Mouse (Mus musculus) intestine, embryonic 15.5 days (tissue): Measurements from ENCODE around the gene Bdkrb2. TPM values are rescaled to one million over a fixed set of nuclear protein-coding genes. Genes with fewer than 3 reads are reported as not detected.

Experiments
- ATAC-seq: fragments of 200-750 bp; cut with Nextera tagmentation; 2 replicates; pipeline ENCODE4 v1.8.0; 2017; ENCODE audit warnings: moderate TSS enrichment, moderate library complexity
- H3K27ac ChIP-seq: fragments of 300-500 bp; sonication (generic); 2 replicates; pipeline ENCODE4 v1.5.1; 2015; ENCODE audit warnings: mild to moderate bottlenecking, inconsistent platforms
- H3K27me3 ChIP-seq: fragments of 300-500 bp; sonication (generic); replicated peaks from 2 replicates; pipeline ENCODE4 v1.6.1; 2015; ENCODE audit warnings: inconsistent platforms
- H3K36me3 ChIP-seq: fragments of 300-500 bp; sonication (generic); 2 replicates; pipeline ENCODE4 v1.6.1; 2015; ENCODE audit warnings: inconsistent platforms
- H3K4me1 ChIP-seq: fragments of 300-500 bp; sonication (generic); replicated peaks from 2 replicates; pipeline ENCODE4 v1.6.1; 2015; ENCODE audit warnings: inconsistent platforms
- H3K4me2 ChIP-seq: fragments of 300-500 bp; sonication (generic); replicated peaks from 2 replicates; pipeline ENCODE4 v1.6.1; 2015; ENCODE audit warnings: mild to moderate bottlenecking, inconsistent platforms
- H3K4me3 ChIP-seq: fragments of 300-500 bp; sonication (generic); replicated peaks from 2 replicates; pipeline ENCODE4 v1.5.1; 2015; ENCODE audit warnings: inconsistent platforms
- H3K9ac ChIP-seq: fragments of 300-500 bp; sonication (generic); 2 replicates; pipeline ENCODE4 v1.6.1; 2015; ENCODE audit warnings: inconsistent platforms
- H3K9me3 ChIP-seq: fragments of 300-500 bp; sonication (generic); 2 replicates; pipeline ENCODE4 v1.6.1; 2016; ENCODE audit warnings: inconsistent platforms
- WGBS: fragments of 180-500 bp; shearing (Covaris S2); methylation state at CpG from one replicate; pipeline ENCODE4 v1.1.7; 2015; 5-methylcytosine and 5-hydroxymethylcytosine counted together
- polyA plus RNA-seq: library from polyadenylated mRNA; unstranded; fragments of >200 nt; fragmentation: Nextera tagmentation; extraction: Ambion mirVana; gene quantifications from 2 replicates; pipeline ENCODE4 v1.2.1, GENCODE M21; 2015

The Bdkrb2 gene
- polyA plus RNA-seq, 1 experiment from 2014 or later, result 4.6 TPM

DNA sequence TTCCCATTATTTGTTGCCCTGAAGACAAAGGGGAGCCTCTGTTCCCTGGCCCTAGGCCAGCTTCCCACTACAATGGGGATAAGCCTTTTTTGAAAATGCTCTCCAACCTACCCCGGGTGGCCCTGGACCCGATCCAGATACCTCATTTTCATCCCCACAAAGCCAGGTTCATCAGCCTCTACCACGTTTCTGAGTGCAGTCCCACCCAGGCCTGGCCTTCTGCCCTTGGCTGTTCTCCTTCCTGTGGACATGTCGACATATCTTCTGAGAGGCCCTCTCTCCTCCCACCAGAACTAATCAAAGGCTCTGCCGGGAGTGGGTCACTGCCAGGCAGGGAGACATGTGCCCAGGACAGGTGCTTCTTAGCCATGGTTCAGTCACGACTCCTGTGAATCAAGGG, 38.6 kb downstream of the Bdkrb2 start:
- Histone ChIP-seq H3K9me3 (no peaks in the 10 kb centered on the region), H3K27me3 (no peaks in the 10 kb centered on the region), H3K36me3 (no peaks in the 10 kb centered on the region), H3K4me3 (no peak overlapping the region), H3K4me2 (no peak overlapping the region), H3K4me1 (peaks cover 4% of the 10 kb centered on the region; the same call in 1 of the 2 replicates), H3K9ac (no peak overlapping the region), H3K27ac (no peak overlapping the region)
- ATAC-seq, result no peak
- 62% methylated on average over 6 of the region's 6 CpGs for WGBS

- Histone ChIP-seq H3K9me3 (no peaks in the 10 kb centered on the region), H3K27me3 (no peaks in the 10 kb centered on the region), H3K27ac (no peak within 1 kb of the TSS), H3K4me2 (no peak within 1 kb of the TSS), H3K4me3 (no peak within 1 kb of the TSS), H3K9ac (no peak within 1 kb of the TSS), H3K36me3 (no peaks in the 10 kb centered on the region), H3K4me1 (peaks cover 4% of the 10 kb centered on the region; the same call in 1 of the 2 replicates)
- 89% methylated on average over 11 of the region's 11 CpGs for WGBS
- ATAC-seq, result no peak
Measured at GRCm38 (mm10) chr12:105602581-105603210, 39.7 kb downstream of the Bdkrb2 start, which contains the start of gene Bdkrb1. Gene Bdkrb1, plus strand, starts transcription at chr12:105603085.

GRCm38 (mm10) chr12:105603904-105604303, 40.9 kb downstream of the Bdkrb2 start:
- no peak overlapping the region for H3K4me2 ChIP-seq
- WGBS, result 71% methylated on average over 11 of the region's 11 CpGs

DNA sequence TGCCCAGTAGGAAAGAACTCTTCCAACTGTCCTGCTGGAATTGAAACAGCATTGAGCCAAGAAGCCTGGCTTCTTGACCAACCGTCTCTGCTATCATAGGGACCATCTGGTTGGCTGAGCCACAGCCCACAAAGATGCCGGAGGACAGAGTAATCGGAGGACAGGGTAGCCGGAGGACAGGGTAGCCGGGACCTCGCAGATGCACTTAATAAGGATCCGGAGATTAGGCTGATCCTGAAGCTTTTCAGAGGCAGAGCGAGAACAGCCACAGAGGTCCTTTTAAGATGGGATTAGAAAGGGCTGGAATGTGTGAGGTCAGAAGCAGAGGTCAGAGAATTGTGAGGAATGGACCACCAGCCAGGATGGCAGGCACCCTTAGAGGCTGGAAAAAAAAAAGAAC, 42.2 kb downstream of the Bdkrb2 start:
- H3K9me3 ChIP-seq, result no peaks in the 10 kb centered on the region
- no peaks in the 10 kb centered on the region for H3K27me3 ChIP-seq
- no peaks in the 10 kb centered on the region for H3K36me3 ChIP-seq
- 37% methylated on average over 8 of the region's 8 CpGs for WGBS
- no peak overlapping the region for H3K9ac ChIP-seq
- no peak for ATAC-seq
- no peak overlapping the region for H3K27ac ChIP-seq
- no peak overlapping the region for H3K4me3 ChIP-seq
- H3K4me1 ChIP-seq, result no peaks in the 10 kb centered on the region
- no peak overlapping the region for H3K4me2 ChIP-seq

More at GRCm38 (mm10) chr12:105603904-105604303, 40.9 kb downstream of the Bdkrb2 start:
- Histone ChIP-seq H3K9me3 (no peaks in the 10 kb centered on the region), H3K36me3 (no peaks in the 10 kb centered on the region), H3K27ac (no peak overlapping the region), H3K4me1 (no peaks in the 10 kb centered on the region), H3K4me3 (no peak overlapping the region), H3K27me3 (no peaks in the 10 kb centered on the region), H3K9ac (no peak overlapping the region)
- no peak for ATAC-seq

DNA sequence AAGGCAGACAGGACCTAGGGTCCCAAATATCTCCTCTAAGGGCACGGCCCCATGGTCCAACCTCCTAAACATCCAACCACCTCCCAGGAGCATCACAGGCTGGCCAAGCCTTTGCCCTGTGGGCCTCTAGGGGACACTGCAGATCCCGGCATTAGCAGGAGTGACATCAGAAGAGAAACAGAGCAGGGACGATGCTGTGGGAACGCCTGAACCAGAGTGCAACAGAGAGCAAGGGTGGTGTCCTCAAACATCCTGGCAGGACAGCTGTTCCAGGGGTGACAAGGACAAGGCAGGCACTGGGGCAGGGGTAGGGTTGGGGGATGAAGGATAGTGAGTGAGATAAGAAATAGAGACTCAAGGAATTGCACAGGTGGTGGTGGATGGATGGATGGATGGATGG, 43.9 kb downstream of the Bdkrb2 start:
- Histone ChIP-seq H3K4me1 (peaks cover 8% of the 10 kb centered on the region; the same call in 1 of the 2 replicates), H3K27ac (no peak overlapping the region), H3K9me3 (no peaks in the 10 kb centered on the region), H3K4me3 (no peak overlapping the region), H3K27me3 (no peaks in the 10 kb centered on the region), H3K36me3 (no peaks in the 10 kb centered on the region), H3K9ac (no peak overlapping the region), H3K4me2 (no peak overlapping the region)
- no peak for ATAC-seq
- 69% methylated on average over 4 of the region's 4 CpGs for WGBS

GRCm38 (mm10) chr12:105611045-105611444, 48.0 kb downstream of the Bdkrb2 start:
- Histone ChIP-seq H3K36me3 (no peaks in the 10 kb centered on the region), H3K27me3 (no peaks in the 10 kb centered on the region), H3K4me3 (no peak overlapping the region), H3K9me3 (no peaks in the 10 kb centered on the region), H3K4me1 (peaks cover 10% of the 10 kb centered on the region; the same call in 1 of the 2 replicates), H3K9ac (no peak overlapping the region), H3K27ac (peak overlapping the region; percentile 32; the same call in 1 of the 2 replicates), H3K4me2 (no peak overlapping the region)
- 72% methylated on average over 2 of the region's 2 CpGs for WGBS
- ATAC-seq, result peak; percentile 63

DNA sequence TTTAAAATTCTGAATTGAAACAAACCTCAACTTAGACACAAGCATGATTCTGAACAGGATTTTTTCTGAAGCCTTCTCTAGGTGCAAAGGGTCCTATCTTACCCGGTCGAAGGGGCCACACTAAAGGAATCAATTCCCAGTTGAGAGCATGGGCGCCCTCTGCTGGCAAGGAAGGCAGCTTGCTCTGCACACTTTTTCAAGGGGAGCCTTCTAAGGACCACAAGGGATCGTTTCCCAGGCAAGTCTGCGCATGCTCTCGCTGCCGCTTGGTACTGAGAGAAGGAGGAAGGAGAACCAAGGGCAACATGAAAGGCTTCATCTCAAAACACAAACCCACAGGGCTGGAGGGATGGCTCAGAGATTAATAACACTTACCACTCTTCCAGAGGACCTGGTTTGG, 48.7 kb downstream of the Bdkrb2 start:
- no peak overlapping the region for H3K27ac ChIP-seq
- H3K27me3 ChIP-seq, result no peaks in the 10 kb centered on the region
- H3K36me3 ChIP-seq, result 0 out of 2 replicates have a peak, but pooled peaks cover 5% of the 10 kb centered on the region
- peaks cover 10% of the 10 kb centered on the region; the same call in 1 of the 2 replicates for H3K4me1 ChIP-seq
- no peaks in the 10 kb centered on the region for H3K9me3 ChIP-seq
- ATAC-seq, result no peak
- H3K4me2 ChIP-seq, result no peak overlapping the region
- WGBS, result 10% methylated on average over 7 of the region's 7 CpGs
- H3K4me3 ChIP-seq, result no peak overlapping the region
- no peak overlapping the region for H3K9ac ChIP-seq

DNA sequence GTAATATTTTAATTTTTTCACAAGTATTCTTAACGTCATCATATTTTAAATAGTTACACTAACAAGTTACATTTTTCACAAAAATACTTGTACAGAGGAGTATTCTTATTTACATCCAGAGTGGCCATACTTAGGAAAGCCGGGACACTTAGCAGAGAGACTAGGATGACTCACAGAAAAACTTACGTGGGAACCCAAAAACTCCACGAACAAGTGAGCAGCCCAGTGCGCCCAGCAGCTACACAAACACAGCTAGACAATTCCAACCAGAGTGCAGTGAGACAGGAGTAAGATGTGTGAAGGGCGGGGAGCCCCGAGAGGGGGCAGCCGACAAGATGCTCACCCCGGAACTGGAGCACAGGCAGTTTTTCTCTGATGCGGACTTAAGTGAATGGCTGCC, 50.5 kb downstream of the Bdkrb2 start:
- ATAC-seq, result no peak
- no peak overlapping the region for H3K4me3 ChIP-seq
- H3K9me3 ChIP-seq, result no peaks in the 10 kb centered on the region
- H3K27me3 ChIP-seq, result no peaks in the 10 kb centered on the region
- H3K27ac ChIP-seq, result no peak overlapping the region
- H3K4me1 ChIP-seq, result peaks cover 10% of the 10 kb centered on the region; the same call in 1 of the 2 replicates
- 0 out of 2 replicates have a peak, but pooled peaks cover 16% of the 10 kb centered on the region for H3K36me3 ChIP-seq
- 90% methylated on average over 10 of the region's 10 CpGs for WGBS
- H3K9ac ChIP-seq, result no peak overlapping the region
- no peak overlapping the region for H3K4me2 ChIP-seq

- ATAC-seq, result no peak
- no peak overlapping the region for H3K4me3 ChIP-seq
- H3K27ac ChIP-seq, result no peak overlapping the region
- peaks cover 40% of the 10 kb centered on the region for H3K36me3 ChIP-seq
- no peak overlapping the region for H3K4me2 ChIP-seq
- WGBS, result 91% methylated on average over 7 of the region's 7 CpGs
- no peaks in the 10 kb centered on the region for H3K4me1 ChIP-seq
- no peaks in the 10 kb centered on the region for H3K9me3 ChIP-seq
- no peaks in the 10 kb centered on the region for H3K27me3 ChIP-seq
- H3K9ac ChIP-seq, result no peak overlapping the region
Measured at GRCm38 (mm10) chr12:105622048-105622447, 59.0 kb downstream of the Bdkrb2 start.

DNA sequence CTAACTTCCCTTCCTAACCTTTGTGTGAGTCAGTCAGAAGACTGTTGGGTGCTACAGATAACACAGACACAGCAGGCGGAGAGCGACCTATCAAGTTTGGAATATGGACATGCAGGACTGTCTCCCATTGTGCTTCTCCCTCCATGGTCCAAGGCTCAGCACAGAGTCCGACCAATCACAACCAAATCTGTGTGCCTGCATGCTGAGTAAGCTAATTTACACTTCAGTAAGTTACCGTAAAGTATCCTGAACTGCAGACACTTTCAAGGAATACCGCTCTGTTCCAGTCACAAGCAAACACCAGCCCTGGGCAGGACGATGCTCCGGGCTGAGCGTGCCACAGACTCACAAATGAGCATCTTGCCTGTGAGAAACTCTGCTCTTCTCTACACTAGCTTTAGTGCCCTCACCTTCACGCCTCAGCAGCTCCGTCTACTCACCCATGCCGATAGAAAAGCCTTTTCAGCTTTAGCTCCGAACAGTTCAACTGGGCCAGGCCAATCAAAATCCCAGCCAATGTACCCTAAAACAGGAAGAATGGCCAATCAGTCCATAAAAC, 60.0 kb downstream of the Bdkrb2 start:
- H3K27ac ChIP-seq, result no peak overlapping the region
- H3K27me3 ChIP-seq, result no peaks in the 10 kb centered on the region
- ATAC-seq, result no peak
- H3K9me3 ChIP-seq, result no peaks in the 10 kb centered on the region
- no peak overlapping the region for H3K4me3 ChIP-seq
- WGBS, result 94% methylated on average over 12 of the region's 12 CpGs
- H3K36me3 ChIP-seq, result peaks cover 43% of the 10 kb centered on the region
- no peaks in the 10 kb centered on the region for H3K4me1 ChIP-seq
- H3K9ac ChIP-seq, result no peak overlapping the region
- no peak overlapping the region for H3K4me2 ChIP-seq

GRCm38 (mm10) chr12:105625798-105626197, 62.8 kb downstream of the Bdkrb2 start:
- 49% methylated on average over 7 of the region's 7 CpGs for WGBS
- no peak overlapping the region for H3K4me2 ChIP-seq
- H3K9me3 ChIP-seq, result no peaks in the 10 kb centered on the region
- no peaks in the 10 kb centered on the region for H3K27me3 ChIP-seq
- no peak overlapping the region for H3K27ac ChIP-seq
- H3K4me1 ChIP-seq, result no peaks in the 10 kb centered on the region
- H3K4me3 ChIP-seq, result no peak overlapping the region
- no peak for ATAC-seq
- no peak overlapping the region for H3K9ac ChIP-seq
- H3K36me3 ChIP-seq, result peaks cover 33% of the 10 kb centered on the region

- H3K9me3 ChIP-seq, result no peaks in the 10 kb centered on the region
- H3K9ac ChIP-seq, result no peak overlapping the region
- H3K4me2 ChIP-seq, result no peak overlapping the region
- no peak overlapping the region for H3K4me3 ChIP-seq
- H3K27me3 ChIP-seq, result no peaks in the 10 kb centered on the region
- H3K36me3 ChIP-seq, result peaks cover 44% of the 10 kb centered on the region
- no peak overlapping the region for H3K27ac ChIP-seq
- H3K4me1 ChIP-seq, result 0 out of 2 replicates have a peak, but pooled peaks cover 2% of the 10 kb centered on the region
- peak; percentile 85 for ATAC-seq
- 76% methylated on average over 13 of the region's 13 CpGs for WGBS
Measured at GRCm38 (mm10) chr12:105634374-105635067, 71.5 kb downstream of the Bdkrb2 start.
